Mouse (Mus musculus): ENCODE measurements around the gene Bin2. TPM values are rescaled to one million over a fixed set of nuclear protein-coding genes. Genes with fewer than 3 reads are reported as not detected.

The Bin2 gene
- polyA plus RNA-seq, 1 experiment from 2014 or later: 2.8 TPM

DNA sequence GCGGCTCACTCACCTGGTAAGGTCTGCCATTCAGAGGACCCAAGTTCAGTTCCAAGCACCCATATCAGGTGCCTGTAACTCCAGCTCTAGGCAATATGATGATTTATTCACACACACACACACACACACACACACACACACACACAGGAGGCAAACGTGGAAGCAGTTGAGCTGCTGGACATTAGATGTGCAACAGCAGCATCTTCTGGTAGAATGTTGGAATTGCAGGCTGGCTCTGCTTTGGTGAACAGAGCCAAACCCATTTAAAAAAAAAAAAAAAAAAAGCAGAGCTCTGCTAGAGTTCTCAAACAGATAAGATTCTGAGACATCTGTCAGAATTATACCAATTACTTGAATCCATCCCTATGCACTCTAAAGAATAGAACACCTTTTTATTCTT is 13.7 kb upstream of the Bin2 start:
- Histone ChIP-seq H3K36me3 (no peaks in the 10 kb centered on the region), H3K27ac (no peak overlapping the region), H3K4me2 (no peak overlapping the region), H3K4me3 (replicated peaks) (no peak overlapping the region), H3K4me1 (replicated peaks) (peaks cover 16% of the 10 kb centered on the region), H3K27me3 (peaks cover 16% of the 10 kb centered on the region; the same call in 1 of the 2 replicates), H3K9ac (replicated peaks) (no peak overlapping the region), H3K9me3 (no peaks in the 10 kb centered on the region)
- WGBS: 50% methylated on average over 2 of the region's 2 CpGs
- ATAC-seq (ENCODE audit: insufficient number of reproducible peaks, insufficient read depth, low FRiP score, low TSS enrichment, low read depth): no peak

- no peak overlapping the region for H3K4me3 ChIP-seq (replicated peaks)
- H3K9ac ChIP-seq (replicated peaks): no peak overlapping the region
- H3K4me1 ChIP-seq (replicated peaks): peaks cover 8% of the 10 kb centered on the region
- H3K36me3 ChIP-seq: no peaks in the 10 kb centered on the region
- no peak for ATAC-seq (ENCODE audit: insufficient number of reproducible peaks, insufficient read depth, low FRiP score, low TSS enrichment, low read depth)
- H3K27me3 ChIP-seq: peaks cover 16% of the 10 kb centered on the region; the same call in 1 of the 2 replicates
- H3K9me3 ChIP-seq: no peaks in the 10 kb centered on the region
- WGBS: 31% methylated on average over 7 of the region's 7 CpGs
- no peak overlapping the region for H3K4me2 ChIP-seq
- no peak overlapping the region for H3K27ac ChIP-seq
Measured at GRCm38 (mm10) chr15:100681770-100682169, 12.4 kb upstream of the Bin2 start.

GRCm38 (mm10) chr15:100680381-100680780 is 11.0 kb upstream of the Bin2 start:
- Histone ChIP-seq H3K9me3 (no peaks in the 10 kb centered on the region), H3K36me3 (no peaks in the 10 kb centered on the region), H3K4me1 (replicated peaks) (peaks cover 8% of the 10 kb centered on the region), H3K9ac (replicated peaks) (no peak overlapping the region), H3K27ac (no peak overlapping the region), H3K4me2 (no peak overlapping the region), H3K4me3 (replicated peaks) (no peak overlapping the region), H3K27me3 (peaks cover 13% of the 10 kb centered on the region; the same call in 1 of the 2 replicates)
- 37% methylated on average over 3 of the region's 3 CpGs for WGBS
- ATAC-seq (ENCODE audit: insufficient number of reproducible peaks, insufficient read depth, low FRiP score, low TSS enrichment, low read depth): no peak

DNA sequence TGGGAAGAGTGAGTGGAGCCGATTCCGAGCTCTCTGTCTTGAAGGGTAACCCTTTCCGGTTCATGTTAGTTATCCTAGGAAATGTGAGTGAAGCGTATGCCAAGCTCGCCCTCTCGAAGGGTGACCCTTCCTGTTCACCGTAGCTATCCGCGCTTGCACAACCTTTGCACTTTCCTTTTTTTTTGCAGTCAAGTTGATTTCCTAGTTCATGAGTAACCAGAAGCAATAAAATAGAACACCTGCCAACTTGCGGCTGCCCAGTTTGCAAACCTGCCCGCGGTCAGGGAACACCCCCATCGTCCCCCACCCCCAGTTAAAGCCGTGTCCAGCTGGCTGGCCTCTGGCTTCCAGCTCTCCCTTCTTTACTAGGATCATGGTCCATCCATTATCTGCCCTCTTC is 9.7 kb upstream of the Bin2 start:
- ATAC-seq (ENCODE audit: insufficient number of reproducible peaks, insufficient read depth, low FRiP score, low TSS enrichment, low read depth): no peak
- no peaks in the 10 kb centered on the region for H3K9me3 ChIP-seq

GRCm38 (mm10) chr15:100678581-100678980 is 9.2 kb upstream of the Bin2 start:
- Histone ChIP-seq H3K4me3 (replicated peaks) (no peak overlapping the region), H3K27ac (no peak overlapping the region), H3K4me2 (no peak overlapping the region), H3K36me3 (no peaks in the 10 kb centered on the region), H3K27me3 (no peaks in the 10 kb centered on the region), H3K9me3 (no peaks in the 10 kb centered on the region), H3K4me1 (replicated peaks) (peaks cover 8% of the 10 kb centered on the region), H3K9ac (replicated peaks) (no peak overlapping the region)
- ATAC-seq (ENCODE audit: insufficient number of reproducible peaks, insufficient read depth, low FRiP score, low TSS enrichment, low read depth): no peak
- 80% methylated on average over 12 of the region's 12 CpGs for WGBS

More for the DNA sequence above, 9.7 kb upstream of the Bin2 start:
- Histone ChIP-seq H3K27ac (no peak overlapping the region), H3K36me3 (no peaks in the 10 kb centered on the region), H3K9ac (replicated peaks) (no peak overlapping the region), H3K4me3 (replicated peaks) (no peak overlapping the region), H3K4me1 (replicated peaks) (peaks cover 8% of the 10 kb centered on the region), H3K27me3 (no peaks in the 10 kb centered on the region), H3K4me2 (no peak overlapping the region)
- WGBS: 84% methylated on average over 14 of the region's 14 CpGs

DNA sequence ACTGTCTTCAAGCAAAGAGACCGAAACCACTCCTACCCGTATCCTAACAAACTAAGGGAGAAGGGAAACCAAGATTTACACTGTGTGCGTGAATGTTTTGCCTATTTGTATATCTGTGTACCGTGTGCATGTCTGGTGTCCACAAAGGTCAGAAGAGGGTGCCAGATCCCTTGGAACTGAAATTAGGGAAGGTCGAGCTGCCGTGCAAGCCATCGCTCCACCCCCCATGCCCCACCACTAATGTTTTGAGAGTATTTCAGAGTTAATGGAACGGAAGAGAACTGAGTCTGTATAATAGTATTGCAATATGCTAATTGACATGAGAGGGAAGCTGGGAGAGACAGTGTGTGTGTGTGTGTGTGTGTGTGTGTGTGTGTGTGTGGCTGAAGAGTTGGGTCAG is 8.3 kb upstream of the Bin2 start:
- no peaks in the 10 kb centered on the region for H3K36me3 ChIP-seq
- no peak overlapping the region for H3K4me2 ChIP-seq
- no peaks in the 10 kb centered on the region for H3K9me3 ChIP-seq
- no peak overlapping the region for H3K4me3 ChIP-seq (replicated peaks)
- no peak overlapping the region for H3K9ac ChIP-seq (replicated peaks)
- WGBS: 89% methylated on average over 8 of the region's 8 CpGs
- ATAC-seq (ENCODE audit: insufficient number of reproducible peaks, insufficient read depth, low FRiP score, low TSS enrichment, low read depth): no peak
- peaks cover 8% of the 10 kb centered on the region for H3K4me1 ChIP-seq (replicated peaks)
- no peak overlapping the region for H3K27ac ChIP-seq
- H3K27me3 ChIP-seq: no peaks in the 10 kb centered on the region

- Histone ChIP-seq H3K4me1 (replicated peaks) (peaks cover 8% of the 10 kb centered on the region), H3K27ac (no peak overlapping the region), H3K9me3 (no peaks in the 10 kb centered on the region), H3K4me3 (replicated peaks) (no peak overlapping the region), H3K36me3 (no peaks in the 10 kb centered on the region), H3K27me3 (no peaks in the 10 kb centered on the region), H3K9ac (replicated peaks) (no peak overlapping the region), H3K4me2 (no peak overlapping the region)
- ATAC-seq (ENCODE audit: insufficient number of reproducible peaks, insufficient read depth, low FRiP score, low TSS enrichment, low read depth): no peak
- WGBS: 85% methylated on average over 1 of the region's 1 CpGs
Measured at GRCm38 (mm10) chr15:100676521-100676920, 7.2 kb upstream of the Bin2 start.

DNA sequence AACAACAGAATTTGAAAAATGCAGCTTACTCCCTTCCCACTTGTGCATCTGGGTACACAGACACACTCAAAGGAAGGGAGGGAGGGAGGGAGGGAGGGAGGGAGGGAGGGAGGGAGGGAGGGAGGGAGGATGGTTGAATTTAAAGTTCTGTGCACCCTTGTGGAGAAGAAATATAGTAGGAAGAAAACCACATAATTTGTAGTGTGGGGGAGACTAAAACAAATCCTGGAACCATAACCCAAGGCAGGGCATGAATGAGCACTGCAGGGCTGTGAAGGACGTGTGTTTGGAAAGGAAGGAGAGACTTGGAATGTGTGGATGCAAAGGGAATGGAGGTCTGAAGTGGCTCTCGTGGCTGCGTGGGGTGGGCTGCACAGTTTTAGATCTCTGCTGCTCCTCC is 6.1 kb upstream of the Bin2 start:
- Histone ChIP-seq H3K27me3 (no peaks in the 10 kb centered on the region), H3K9me3 (no peaks in the 10 kb centered on the region), H3K4me3 (replicated peaks) (no peak overlapping the region), H3K36me3 (no peaks in the 10 kb centered on the region), H3K4me2 (no peak overlapping the region), H3K27ac (no peak overlapping the region), H3K9ac (replicated peaks) (no peak overlapping the region), H3K4me1 (replicated peaks) (peaks cover 2% of the 10 kb centered on the region)
- 60% methylated on average over 3 of the region's 3 CpGs for WGBS
- ATAC-seq (ENCODE audit: insufficient number of reproducible peaks, insufficient read depth, low FRiP score, low TSS enrichment, low read depth): no peak

GRCm38 (mm10) chr15:100674566-100674965 is 5.2 kb upstream of the Bin2 start:
- Histone ChIP-seq H3K4me2 (no peak overlapping the region), H3K9ac (replicated peaks) (no peak overlapping the region), H3K27ac (no peak overlapping the region), H3K36me3 (no peaks in the 10 kb centered on the region), H3K4me1 (replicated peaks) (no peaks in the 10 kb centered on the region), H3K4me3 (replicated peaks) (no peak overlapping the region), H3K9me3 (no peaks in the 10 kb centered on the region), H3K27me3 (no peaks in the 10 kb centered on the region)
- WGBS: 91% methylated on average over 10 of the region's 10 CpGs
- ATAC-seq (ENCODE audit: insufficient number of reproducible peaks, insufficient read depth, low FRiP score, low TSS enrichment, low read depth): no peak

DNA sequence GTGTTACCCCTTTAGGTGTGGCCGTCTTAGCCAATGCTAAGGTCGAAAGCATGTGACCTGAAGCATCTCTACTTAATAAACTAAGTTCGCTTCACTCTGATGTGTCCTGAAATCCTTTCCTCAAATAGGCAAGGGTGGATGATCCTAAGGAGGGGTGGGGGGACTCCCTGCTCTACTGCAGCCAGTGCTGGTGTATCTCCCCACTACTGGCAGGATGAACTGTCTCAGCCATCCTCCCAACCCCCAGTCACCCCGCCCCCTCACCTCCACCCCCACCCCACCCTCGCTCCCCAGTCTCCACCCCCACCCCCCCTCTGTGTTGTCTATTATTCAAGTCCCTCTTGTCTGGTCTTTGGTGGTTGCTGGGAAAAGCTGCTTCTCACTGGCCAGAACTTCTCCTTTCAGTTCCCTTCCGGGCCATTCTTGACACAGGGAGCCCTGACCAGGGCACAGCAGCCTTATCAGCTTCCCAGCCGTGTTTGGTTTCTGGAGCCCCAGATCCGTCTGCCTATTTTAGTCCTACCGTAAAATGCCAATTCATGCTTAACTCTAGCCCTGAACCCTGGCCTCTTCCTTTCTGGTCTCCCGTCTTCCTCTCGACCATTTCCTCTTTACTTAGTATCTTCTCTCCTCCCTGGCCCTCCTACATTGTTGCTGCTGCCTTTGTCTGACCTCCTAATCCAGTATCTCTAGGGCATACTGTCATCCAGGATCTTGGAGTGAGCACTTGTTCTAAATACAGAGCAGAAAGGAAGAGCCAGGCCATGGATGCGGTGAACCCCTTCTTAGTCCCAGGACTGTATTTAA is 4.4 kb upstream of the Bin2 start:
- no peaks in the 10 kb centered on the region for H3K27me3 ChIP-seq
- H3K4me3 ChIP-seq (replicated peaks): no peak overlapping the region
- H3K4me2 ChIP-seq: no peak overlapping the region
- H3K9me3 ChIP-seq: no peaks in the 10 kb centered on the region
- H3K9ac ChIP-seq (replicated peaks): no peak overlapping the region
- no peak for ATAC-seq (ENCODE audit: insufficient number of reproducible peaks, insufficient read depth, low FRiP score, low TSS enrichment, low read depth)
- WGBS: 55% methylated on average over 12 of the region's 12 CpGs
- no peaks in the 10 kb centered on the region for H3K4me1 ChIP-seq (replicated peaks)
- H3K36me3 ChIP-seq: no peaks in the 10 kb centered on the region
- no peak overlapping the region for H3K27ac ChIP-seq

DNA sequence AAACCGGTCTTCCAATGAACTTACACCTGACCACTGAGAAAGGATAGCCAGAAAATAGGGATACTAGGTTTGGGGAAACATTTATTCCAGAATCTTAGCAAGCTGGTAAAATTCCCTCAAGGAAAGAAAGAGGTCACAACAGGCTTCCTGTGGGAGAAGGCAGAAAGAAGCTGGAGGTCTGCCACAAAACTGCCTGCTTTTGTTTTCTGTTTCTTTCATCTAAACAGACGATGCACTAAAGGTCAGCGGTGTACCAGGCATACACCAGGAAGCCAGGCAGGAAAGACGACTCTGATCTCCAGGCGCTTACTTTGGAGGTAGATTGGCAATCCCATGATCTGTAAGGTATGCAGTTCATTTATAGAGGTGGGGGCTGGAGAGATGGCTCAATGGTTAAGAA is 1.5 kb upstream of the Bin2 start:
- Histone ChIP-seq H3K9ac (replicated peaks) (no peak overlapping the region), H3K9me3 (no peaks in the 10 kb centered on the region), H3K27me3 (peaks cover 15% of the 10 kb centered on the region), H3K36me3 (no peaks in the 10 kb centered on the region), H3K4me3 (replicated peaks) (no peak overlapping the region), H3K4me2 (no peak overlapping the region), H3K4me1 (replicated peaks) (no peaks in the 10 kb centered on the region; the same call in 1 of the 2 replicates), H3K27ac (no peak overlapping the region)
- ATAC-seq (ENCODE audit: insufficient number of reproducible peaks, insufficient read depth, low FRiP score, low TSS enrichment, low read depth): no peak
- 75% methylated on average over 5 of the region's 5 CpGs for WGBS

DNA sequence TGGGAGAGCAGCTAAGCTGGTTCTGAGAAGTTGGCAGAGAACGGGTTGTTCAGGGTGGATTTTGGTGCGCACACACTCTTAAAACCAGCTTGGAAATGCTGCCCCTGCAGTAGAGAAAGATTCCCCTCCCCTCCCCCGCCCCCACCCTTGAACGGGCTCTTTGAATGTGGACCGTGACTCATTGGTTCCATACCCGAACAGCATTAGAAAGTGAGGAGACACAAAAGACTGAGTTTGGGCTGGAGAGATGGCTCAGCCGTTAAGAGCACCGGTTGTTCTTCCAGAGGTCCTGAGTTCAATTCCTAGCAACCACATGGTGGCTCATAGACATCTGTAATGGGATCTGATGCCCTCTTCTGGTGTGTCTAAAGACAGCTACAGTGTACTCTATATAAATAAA is 651 bp upstream of the Bin2 start:
- H3K4me2 ChIP-seq: no peak overlapping the region
- H3K27me3 ChIP-seq: peaks cover 15% of the 10 kb centered on the region
- no peak overlapping the region for H3K27ac ChIP-seq
- no peaks in the 10 kb centered on the region for H3K9me3 ChIP-seq
- ATAC-seq (ENCODE audit: insufficient number of reproducible peaks, insufficient read depth, low FRiP score, low TSS enrichment, low read depth): no peak
- H3K36me3 ChIP-seq: no peaks in the 10 kb centered on the region
- H3K4me3 ChIP-seq (replicated peaks): no peak overlapping the region
- WGBS: 85% methylated on average over 8 of the region's 8 CpGs
- no peaks in the 10 kb centered on the region; the same call in 1 of the 2 replicates for H3K4me1 ChIP-seq (replicated peaks)
- no peak overlapping the region for H3K9ac ChIP-seq (replicated peaks)

Measured in limb, embryonic 12.5 days (tissue).